Mouse (Mus musculus): ENCODE results near the gene Fgfr3. TPM values are rescaled to one million over a fixed set of nuclear protein-coding genes. Genes with fewer than 3 reads are reported as not detected.

The Fgfr3 gene
- total RNA-seq, 1 experiment from 2014 or later = not detected

- ATAC-seq (replicated peaks; ENCODE audit: insufficient number of reproducible peaks, low FRiP score, low TSS enrichment, poor library complexity, severe bottlenecking) = no peak
These were observed 2.4 kb downstream of the Fgfr3 start for GRCm38 (mm10) chr5:33723641-33724465.

GRCm38 (mm10) chr5:33726081-33726647, 4.7 kb downstream of the Fgfr3 start:
- ATAC-seq (replicated peaks; ENCODE audit: insufficient number of reproducible peaks, low FRiP score, low TSS enrichment, poor library complexity, severe bottlenecking) = no peak

DNA sequence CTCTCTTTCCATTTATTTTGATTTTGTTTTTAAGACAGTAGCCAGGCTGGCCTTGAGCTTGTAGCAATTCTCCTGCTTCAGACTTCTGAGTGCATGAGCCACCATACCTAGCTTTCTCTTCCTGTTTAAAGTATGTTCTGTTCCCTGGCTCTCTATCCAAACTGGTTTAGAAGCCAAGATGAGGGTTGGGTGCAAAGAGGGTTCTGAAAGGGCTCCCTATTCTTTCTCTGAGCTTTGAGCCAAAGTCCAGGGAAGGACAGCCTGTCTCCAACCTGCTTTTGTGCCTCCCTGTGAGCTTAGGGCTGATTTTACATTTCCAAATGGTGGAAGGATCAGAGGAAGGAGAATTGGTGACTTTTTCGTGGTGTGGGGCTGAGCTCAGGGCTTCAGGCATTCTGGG, 5.4 kb downstream of the Fgfr3 start:
- no peak for ATAC-seq (replicated peaks; ENCODE audit: insufficient number of reproducible peaks, low FRiP score, low TSS enrichment, poor library complexity, severe bottlenecking)

- ATAC-seq (replicated peaks; ENCODE audit: insufficient number of reproducible peaks, low FRiP score, low TSS enrichment, poor library complexity, severe bottlenecking) = no peak
These were observed 7.4 kb downstream of the Fgfr3 start for GRCm38 (mm10) chr5:33728841-33729240.

DNA sequence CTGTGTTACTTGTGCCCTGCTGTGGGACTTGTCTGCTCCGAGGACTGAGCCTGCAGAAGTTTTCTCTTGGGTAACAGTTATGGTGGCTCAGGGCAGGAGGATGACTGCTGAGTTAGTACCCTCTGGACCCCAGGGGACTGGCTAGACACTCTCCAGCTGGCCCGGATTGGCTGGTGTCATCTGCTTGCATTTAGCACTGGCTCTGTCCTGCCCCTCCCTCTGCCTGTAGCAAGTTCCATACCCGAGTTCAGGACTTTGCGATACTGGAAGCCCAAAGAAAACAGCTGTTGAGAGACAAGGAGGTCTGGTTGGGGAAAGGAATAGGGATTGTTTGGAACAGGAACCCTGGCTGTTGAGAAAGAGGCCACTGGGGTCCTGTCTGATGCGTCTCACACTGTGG, 9.0 kb downstream of the Fgfr3 start:
- no peak for ATAC-seq (replicated peaks; ENCODE audit: insufficient number of reproducible peaks, low FRiP score, low TSS enrichment, poor library complexity, severe bottlenecking)

GRCm38 (mm10) chr5:33731051-33731450, 9.6 kb downstream of the Fgfr3 start:
- ATAC-seq (replicated peaks; ENCODE audit: insufficient number of reproducible peaks, low FRiP score, low TSS enrichment, poor library complexity, severe bottlenecking) = no peak

DNA sequence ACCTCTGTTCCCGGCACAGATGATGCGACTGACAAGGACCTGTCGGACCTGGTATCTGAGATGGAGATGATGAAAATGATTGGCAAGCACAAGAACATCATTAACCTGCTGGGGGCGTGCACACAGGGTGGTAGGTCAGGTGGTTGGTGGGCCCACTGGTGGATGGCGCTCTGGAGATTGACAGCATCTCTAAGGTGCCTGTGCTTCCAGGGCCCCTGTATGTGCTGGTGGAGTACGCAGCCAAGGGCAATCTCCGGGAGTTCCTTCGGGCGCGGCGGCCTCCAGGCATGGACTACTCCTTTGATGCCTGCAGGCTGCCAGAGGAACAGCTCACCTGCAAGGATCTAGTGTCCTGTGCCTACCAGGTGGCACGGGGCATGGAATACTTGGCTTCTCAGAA, 12.4 kb downstream of the Fgfr3 start:
- ATAC-seq (replicated peaks; ENCODE audit: insufficient number of reproducible peaks, low FRiP score, low TSS enrichment, poor library complexity, severe bottlenecking) = no peak

- no peak for ATAC-seq (replicated peaks; ENCODE audit: insufficient number of reproducible peaks, low FRiP score, low TSS enrichment, poor library complexity, severe bottlenecking)
These were observed 14.1 kb downstream of the Fgfr3 start for GRCm38 (mm10) chr5:33735412-33736092.

- ATAC-seq (replicated peaks; ENCODE audit: insufficient number of reproducible peaks, low FRiP score, low TSS enrichment, poor library complexity, severe bottlenecking) = no peak
These were observed 14.8 kb downstream of the Fgfr3 start for GRCm38 (mm10) chr5:33736230-33736629.

- ATAC-seq (replicated peaks; ENCODE audit: insufficient number of reproducible peaks, low FRiP score, low TSS enrichment, poor library complexity, severe bottlenecking) = no peak
These were observed 16.4 kb downstream of the Fgfr3 start for GRCm38 (mm10) chr5:33737903-33738321.

DNA sequence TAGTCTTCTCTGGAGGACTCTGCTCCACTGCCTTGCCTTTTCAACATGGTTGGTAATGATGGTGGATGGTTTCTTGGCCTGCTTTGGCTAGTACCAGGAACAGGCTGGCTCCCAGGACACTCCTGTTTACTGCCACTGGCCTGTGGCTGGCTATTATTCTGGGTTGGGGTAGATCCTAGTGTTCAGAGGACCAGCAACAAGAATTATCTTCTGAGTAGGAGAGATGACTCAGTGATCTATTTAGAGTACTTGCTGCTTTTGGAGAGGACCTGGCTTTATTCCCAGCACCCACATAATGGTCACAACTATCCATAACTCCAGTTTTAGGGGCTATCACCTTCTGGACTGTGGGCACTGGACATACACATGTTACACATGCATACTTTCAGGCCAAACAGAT, 16.9 kb downstream of the Fgfr3 start:
- no peak for ATAC-seq (replicated peaks; ENCODE audit: insufficient number of reproducible peaks, low FRiP score, low TSS enrichment, poor library complexity, severe bottlenecking)

- ATAC-seq (replicated peaks; ENCODE audit: insufficient number of reproducible peaks, low FRiP score, low TSS enrichment, poor library complexity, severe bottlenecking) = no peak
These were observed 19.1 kb downstream of the Fgfr3 start for GRCm38 (mm10) chr5:33740548-33740947.

DNA sequence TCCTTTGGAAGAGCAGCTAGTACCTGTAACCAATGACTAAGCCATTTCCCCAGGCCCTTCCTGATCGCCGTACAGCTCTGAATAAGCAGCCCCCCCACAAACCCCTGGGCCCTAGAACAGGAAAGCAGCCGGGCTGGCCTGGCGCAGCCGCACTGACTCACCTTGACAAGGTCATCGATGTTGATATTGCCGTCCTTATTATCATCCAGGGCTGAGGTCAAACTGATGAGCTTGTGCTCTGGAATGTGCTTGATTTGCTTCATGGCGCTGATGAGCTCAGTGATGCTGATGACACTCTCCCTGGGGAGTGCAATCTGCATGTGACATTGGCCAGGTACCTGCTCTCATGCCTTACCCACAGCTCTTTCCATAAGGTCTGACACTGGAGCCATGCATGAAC, 22.0 kb downstream of the Fgfr3 start:
- no peak for ATAC-seq (replicated peaks; ENCODE audit: insufficient number of reproducible peaks, low FRiP score, low TSS enrichment, poor library complexity, severe bottlenecking)

- ATAC-seq (replicated peaks; ENCODE audit: insufficient number of reproducible peaks, low FRiP score, low TSS enrichment, poor library complexity, severe bottlenecking) = no peak
These were observed 55.7 kb downstream of the Fgfr3 start for GRCm38 (mm10) chr5:33777195-33777594.

DNA sequence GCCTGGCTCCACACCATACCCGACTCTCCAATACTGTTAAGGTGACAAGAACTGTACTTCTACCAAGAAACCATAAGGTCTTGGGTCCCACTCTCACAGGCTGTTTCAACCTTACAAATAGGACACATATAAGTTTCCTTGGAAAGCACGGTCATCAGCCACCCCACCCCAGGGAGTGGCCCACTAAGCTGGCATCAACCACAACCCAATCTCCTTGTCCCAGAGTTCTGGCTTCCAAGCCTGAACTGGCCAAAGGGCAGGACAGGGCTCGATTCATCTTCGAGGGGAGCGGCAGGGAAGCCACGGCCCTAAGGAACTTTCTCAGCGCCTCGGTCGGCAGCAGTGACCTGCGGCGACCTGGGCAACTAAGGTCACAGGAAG, 60.5 kb downstream of the Fgfr3 start:
- 0 out of 2 replicates have a peak, but pooled peaks have one; percentile 7 for ATAC-seq (replicated peaks; ENCODE audit: insufficient number of reproducible peaks, low FRiP score, low TSS enrichment, poor library complexity, severe bottlenecking)

GRCm38 (mm10) chr5:33782345-33782998, 61.0 kb downstream of the Fgfr3 start, which contains the start of gene Letm1:
TSS of gene Letm1 (minus strand) at chr5:33782817.
- ATAC-seq (replicated peaks; ENCODE audit: insufficient number of reproducible peaks, low FRiP score, low TSS enrichment, poor library complexity, severe bottlenecking) = peak; percentile 99

GRCm38 (mm10) chr5:33782999-33783390, 61.5 kb downstream of the Fgfr3 start:
- ATAC-seq (replicated peaks; ENCODE audit: insufficient number of reproducible peaks, low FRiP score, low TSS enrichment, poor library complexity, severe bottlenecking) = peak; percentile 28; the same call in 1 of the 2 replicates

All from monocyte, adult 5-6 weeks (primary cell).